ENCODE assay signal across 10 mouse cellular contexts in genomic region chr19:50171849-50172248, GRCm38 (mm10).
DNase-seq lines count a peak whose midpoint lies in the region; ATAC-seq and TF ChIP-seq lines count a peak whose summit lies in the region.
"Had no signal": no experiment of that assay in that cellular context is flagged by ENCODE, and none has a peak within 500 bp of the region (broad histone marks: within the 10 kb centered on the region; RNA-seq: fewer than 3 reads in every experiment).

No protein-coding gene starts in this region.

- peak; percentile 17; the same call in 1 of the 2 replicates for TF ChIP-seq CTCF in heart, adult 2 months (IDR thresholded peaks at IDR 0.05)
- peak; percentile 38 for TF ChIP-seq CTCF in lung, postnatal 0 days (IDR thresholded peaks at IDR 0.05)

- no peak overlapping the region for H3K9ac ChIP-seq in heart, adult 2 months (ENCODE audit: low read depth, low read length)
- no peak overlapping the region for H3K9ac ChIP-seq in heart, embryonic 11.5 days (ENCODE audit: low read depth, low read length)
- H3K9ac ChIP-seq in lung, postnatal 0 days (replicated peaks; ENCODE audit: low read depth): no peak overlapping the region
- H3K9ac ChIP-seq: liver, embryonic 15.5 days; neural tube, embryonic 12.5 days had no signal

- no peaks in the 10 kb centered on the region for H3K79me2 ChIP-seq in heart, adult 2 months (replicated peaks; ENCODE audit: control insufficient read depth, insufficient read depth, low read length)

- H3K9me3 ChIP-seq in heart, embryonic 11.5 days (replicated peaks; ENCODE audit: control insufficient read depth, low read length): no peaks in the 10 kb centered on the region
- H3K9me3 ChIP-seq in lung, postnatal 0 days (ENCODE audit: low read length): no peaks in the 10 kb centered on the region
- H3K9me3 ChIP-seq: liver, embryonic 15.5 days; neural tube, embryonic 12.5 days had no signal

- 65% methylated on average over 4 of the region's 4 CpGs for WGBS in heart, adult 2 months
- 60% methylated on average over 4 of the region's 4 CpGs for WGBS in heart, embryonic 11.5 days (ENCODE audit: insufficient replicate concordance)
- WGBS in lung, postnatal 0 days: 70% methylated on average over 4 of the region's 4 CpGs

- no peaks in the 10 kb centered on the region for H3K36me3 ChIP-seq in heart, adult 2 months (ENCODE audit: control insufficient read depth, insufficient read depth, low read length)
- no peaks in the 10 kb centered on the region for H3K36me3 ChIP-seq in heart, embryonic 11.5 days (ENCODE audit: control insufficient read depth, insufficient read depth, low read length)
- no peaks in the 10 kb centered on the region for H3K36me3 ChIP-seq in lung, postnatal 0 days (ENCODE audit: insufficient read depth, low read length)
- H3K36me3 ChIP-seq: liver, embryonic 15.5 days had no signal

- TF ChIP-seq EP300 in heart, adult 2 months (IDR thresholded peaks at IDR 0.05; ENCODE audit: insufficient read depth, low read depth, low read length): no peak
- no peak for TF ChIP-seq EP300 in lung, postnatal 0 days (IDR thresholded peaks at IDR 0.05)

- no peaks in the 10 kb centered on the region for H3K4me1 ChIP-seq in heart, adult 2 months (ENCODE audit: control insufficient read depth, insufficient read depth, low read length)
- H3K4me1 ChIP-seq in heart, embryonic 11.5 days (ENCODE audit: control insufficient read depth, insufficient read depth, low read length): no peaks in the 10 kb centered on the region
- H3K4me1 ChIP-seq in lung, postnatal 0 days (ENCODE audit: insufficient read depth, low read depth, low read length): no peaks in the 10 kb centered on the region
- H3K4me1 ChIP-seq: liver, embryonic 15.5 days; neural tube, embryonic 12.5 days had no signal

- no peaks in the 10 kb centered on the region for H3K27me3 ChIP-seq in heart, adult 2 months (ENCODE audit: control insufficient read depth, insufficient read depth, low read length)
- no peaks in the 10 kb centered on the region for H3K27me3 ChIP-seq in heart, embryonic 11.5 days (ENCODE audit: control insufficient read depth, insufficient read depth, low read length)
- no peaks in the 10 kb centered on the region for H3K27me3 ChIP-seq in lung, postnatal 0 days (replicated peaks; ENCODE audit: insufficient read depth, low read length)
- H3K27me3 ChIP-seq: liver, embryonic 15.5 days; neural tube, embryonic 12.5 days had no signal

- DNase-seq in heart, adult 2 months: no peak
- DNase-seq in lung, postnatal 0 days (ENCODE audit: low spot score): no peak
- no peak for DNase-seq in lung, postnatal 10 days
- peak; percentile 2 for DNase-seq in MEL-GATA-1-ER (ENCODE audit: extremely low read depth, low read depth)
- peak; percentile 35 for DNase-seq in kidney, postnatal 10 days
- no peak for DNase-seq in adrenal gland, postnatal 25 days

- no peak overlapping the region for H3K27ac ChIP-seq in heart, adult 2 months
- no peak overlapping the region for H3K27ac ChIP-seq in heart, embryonic 11.5 days (ENCODE audit: low read depth, low read length)
- no peak overlapping the region for H3K27ac ChIP-seq in lung, postnatal 0 days (ENCODE audit: low read length)
- H3K27ac ChIP-seq: liver, embryonic 15.5 days; neural tube, embryonic 12.5 days had no signal

- H3K4me2 ChIP-seq in heart, embryonic 11.5 days: no peak overlapping the region
- H3K4me2 ChIP-seq in lung, postnatal 0 days (replicated peaks; ENCODE audit: low read depth, low read length): no peak overlapping the region
- H3K4me2 ChIP-seq: liver, embryonic 15.5 days; neural tube, embryonic 12.5 days had no signal

- ATAC-seq in heart, embryonic 11.5 days (replicated peaks; ENCODE audit: insufficient number of reproducible peaks, low FRiP score, low TSS enrichment): no peak
- no peak for ATAC-seq in lung, postnatal 0 days
- no peak for ATAC-seq in megakaryocyte, adult 5-6 weeks (ENCODE audit: poor library complexity, severe bottlenecking)

- no peak for TF ChIP-seq POLR2A in heart, adult 2 months (IDR thresholded peaks at IDR 0.05; ENCODE audit: insufficient read depth, low read depth, low read length)

- no peak overlapping the region for H3K4me3 ChIP-seq in heart, adult 2 months
- H3K4me3 ChIP-seq in heart, embryonic 11.5 days (ENCODE audit: low read depth, low read length): no peak overlapping the region
- H3K4me3 ChIP-seq in lung, postnatal 0 days (ENCODE audit: low read depth, low read length): no peak overlapping the region
- H3K4me3 ChIP-seq: liver, embryonic 15.5 days; neural tube, embryonic 12.5 days had no signal

- intact Hi-C loops in heart, adult 2 months (cut with DNase I): no loop called here

Comparison
In these comparisons a context has a peak if more than half of its experiments do, and no peak if none do; other contexts are left out.
1. DNase-seq: peak in MEL-GATA-1-ER (single experiment) and kidney, postnatal 10 days (single experiment); none in heart, adult 2 months (0 of 2), lung, postnatal 0 days (single experiment), lung, postnatal 10 days (single experiment) and adrenal gland, postnatal 25 days (single experiment).